Mouse (Mus musculus) intestine, embryonic 15.5 days (tissue): ENCODE data around the gene Rbm38. TPM values are rescaled to one million over a fixed set of nuclear protein-coding genes. Genes with fewer than 3 reads are reported as not detected.

Experiments used
- ATAC-seq: fragments of 200-750 bp; cut with Nextera tagmentation; 2 replicates; pipeline ENCODE4 v1.8.0; 2017; ENCODE audit warnings: moderate TSS enrichment, moderate library complexity
- H3K27ac ChIP-seq: fragments of 300-500 bp; sonication (generic); 2 replicates; pipeline ENCODE4 v1.5.1; 2015; ENCODE audit warnings: mild to moderate bottlenecking, inconsistent platforms
- H3K27me3 ChIP-seq: fragments of 300-500 bp; sonication (generic); replicated peaks from 2 replicates; pipeline ENCODE4 v1.6.1; 2015; ENCODE audit warnings: inconsistent platforms
- H3K36me3 ChIP-seq: fragments of 300-500 bp; sonication (generic); 2 replicates; pipeline ENCODE4 v1.6.1; 2015; ENCODE audit warnings: inconsistent platforms
- H3K4me1 ChIP-seq: fragments of 300-500 bp; sonication (generic); replicated peaks from 2 replicates; pipeline ENCODE4 v1.6.1; 2015; ENCODE audit warnings: inconsistent platforms
- H3K4me2 ChIP-seq: fragments of 300-500 bp; sonication (generic); replicated peaks from 2 replicates; pipeline ENCODE4 v1.6.1; 2015; ENCODE audit warnings: mild to moderate bottlenecking, inconsistent platforms
- H3K4me3 ChIP-seq: fragments of 300-500 bp; sonication (generic); replicated peaks from 2 replicates; pipeline ENCODE4 v1.5.1; 2015; ENCODE audit warnings: inconsistent platforms
- H3K9ac ChIP-seq: fragments of 300-500 bp; sonication (generic); 2 replicates; pipeline ENCODE4 v1.6.1; 2015; ENCODE audit warnings: inconsistent platforms
- H3K9me3 ChIP-seq: fragments of 300-500 bp; sonication (generic); 2 replicates; pipeline ENCODE4 v1.6.1; 2016; ENCODE audit warnings: inconsistent platforms
- WGBS: fragments of 180-500 bp; shearing (Covaris S2); methylation state at CpG from one replicate; pipeline ENCODE4 v1.1.7; 2015; 5-methylcytosine and 5-hydroxymethylcytosine counted together
- polyA plus RNA-seq: library from polyadenylated mRNA; unstranded; fragments of >200 nt; fragmentation: Nextera tagmentation; extraction: Ambion mirVana; gene quantifications from 2 replicates; pipeline ENCODE4 v1.2.1, GENCODE M21; 2015

Gene Rbm38
- polyA plus RNA-seq, 1 experiment from 2014 or later = 49.2 TPM

DNA sequence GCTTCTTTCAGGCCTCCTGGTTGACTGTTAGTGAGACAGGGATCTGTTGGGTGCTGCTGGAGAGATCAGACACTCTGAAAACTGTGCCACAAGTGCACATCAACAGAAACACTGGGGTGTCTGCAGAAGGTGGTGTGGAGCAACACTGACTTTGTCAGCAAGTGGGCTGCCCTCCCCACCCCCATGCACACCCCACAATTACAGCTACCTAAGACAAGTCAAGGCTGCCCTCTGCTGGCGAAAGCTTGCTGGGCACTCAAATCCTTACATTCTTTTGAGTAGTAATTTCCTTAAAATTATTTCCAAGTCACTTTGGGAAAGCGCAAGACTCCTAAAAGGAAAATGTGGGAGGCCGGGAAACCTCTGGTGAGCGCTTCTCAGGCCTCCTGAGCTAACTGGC, 24.1 kb upstream of the Rbm38 start:
- H3K9me3 ChIP-seq = no peaks in the 10 kb centered on the region
- H3K27ac ChIP-seq = no peak overlapping the region
- WGBS = 16% methylated on average over 4 of the region's 4 CpGs
- H3K27me3 ChIP-seq = no peaks in the 10 kb centered on the region
- no peaks in the 10 kb centered on the region for H3K36me3 ChIP-seq
- H3K4me3 ChIP-seq = no peak overlapping the region
- H3K9ac ChIP-seq = no peak overlapping the region
- ATAC-seq = no peak
- no peak overlapping the region for H3K4me2 ChIP-seq
- peaks cover 6% of the 10 kb centered on the region for H3K4me1 ChIP-seq

DNA sequence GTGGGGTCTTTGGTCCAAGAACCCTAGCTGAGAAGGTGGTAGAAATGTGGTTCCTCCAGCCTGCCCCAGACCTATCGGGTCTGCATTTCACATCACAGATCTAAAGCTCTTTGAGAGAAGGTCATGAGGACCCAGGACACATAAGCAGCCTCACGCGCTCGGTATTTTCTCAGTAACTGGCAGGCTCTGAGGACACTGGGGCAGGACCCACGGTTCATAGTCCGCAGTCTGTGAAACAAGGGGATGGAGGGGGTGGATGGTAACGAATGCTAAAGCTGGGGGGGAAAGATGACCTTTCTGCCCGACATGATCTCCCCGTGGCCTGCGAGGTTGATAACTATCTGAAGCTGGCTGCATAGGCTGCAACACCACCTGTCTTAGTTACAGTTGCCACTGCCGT, 22.6 kb upstream of the Rbm38 start:
- H3K4me1 ChIP-seq = peaks cover 13% of the 10 kb centered on the region
- no peaks in the 10 kb centered on the region for H3K9me3 ChIP-seq
- H3K27me3 ChIP-seq = no peaks in the 10 kb centered on the region
- no peak overlapping the region for H3K27ac ChIP-seq
- H3K9ac ChIP-seq = no peak overlapping the region
- no peak overlapping the region for H3K4me2 ChIP-seq
- peaks cover under 1% of the 10 kb centered on the region; the same call in 1 of the 2 replicates for H3K36me3 ChIP-seq
- no peak overlapping the region for H3K4me3 ChIP-seq
- 70% methylated on average over 11 of the region's 11 CpGs for WGBS
- no peak for ATAC-seq

DNA sequence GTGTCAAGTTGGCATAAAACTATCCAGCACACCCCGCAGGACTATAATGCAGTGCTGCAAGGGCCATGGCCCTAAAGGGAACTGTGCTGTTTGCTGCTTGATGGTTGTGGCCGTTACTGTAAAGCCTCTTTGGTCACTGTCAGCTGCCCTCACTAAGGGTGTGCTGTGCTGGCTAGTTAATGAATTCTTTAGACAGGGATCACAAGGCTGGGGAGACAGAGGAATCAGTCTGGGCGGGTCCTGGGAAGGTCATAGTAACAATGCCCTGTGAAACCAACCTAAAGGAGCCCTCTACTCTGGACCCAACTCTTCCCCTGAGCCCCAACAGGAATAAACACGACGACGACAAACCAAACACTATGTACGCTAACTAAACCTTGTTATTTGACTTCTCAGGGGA, 21.8 kb upstream of the Rbm38 start:
- 62% methylated on average over 7 of the region's 7 CpGs for WGBS
- Histone ChIP-seq H3K4me2 (no peak overlapping the region), H3K9ac (no peak overlapping the region)

DNA sequence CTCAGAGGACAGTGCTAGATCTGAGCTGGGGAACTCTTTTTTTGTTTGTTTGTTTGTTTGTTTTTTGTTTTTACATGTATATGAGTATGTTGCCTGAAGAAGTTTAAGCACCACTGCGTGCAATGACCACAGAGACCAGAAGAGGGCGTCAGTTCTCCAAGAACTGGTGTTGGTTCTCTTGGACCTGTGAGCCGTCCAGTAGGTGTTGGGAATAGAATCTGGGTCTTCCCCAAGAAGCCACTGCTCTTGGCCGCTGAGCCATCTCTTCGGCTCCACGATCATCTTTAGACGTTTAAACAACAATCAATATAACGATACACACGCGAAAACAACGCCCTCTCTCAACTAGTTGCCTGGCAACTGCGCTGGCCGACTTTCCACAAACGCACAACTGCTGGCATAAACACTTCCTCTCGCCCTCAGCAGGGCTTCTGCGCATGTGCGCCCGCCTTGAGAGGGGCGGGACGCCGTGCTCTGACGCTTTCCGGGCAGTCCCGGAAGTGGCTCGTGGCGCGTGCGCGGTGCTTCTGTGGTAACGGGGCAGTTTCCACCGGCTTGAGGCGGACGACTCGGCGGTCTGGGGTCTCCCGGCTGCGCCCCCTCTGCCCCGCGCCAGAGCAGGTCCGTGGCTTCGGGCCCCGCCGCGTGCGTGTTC, 20.5 kb upstream of the Rbm38 start, which contains the start of gene Rae1:
Gene Rae1, plus strand, starts transcription at position 488 of the 655 bp plus-strand sequence.
- peak within 1 kb of the TSS; percentile 92 for H3K27ac ChIP-seq
- peaks cover 13% of the 10 kb centered on the region for H3K4me1 ChIP-seq
- H3K4me3 ChIP-seq = peak within 1 kb of the TSS; percentile 95
- H3K36me3 ChIP-seq = peaks cover 14% of the 10 kb centered on the region; the same call in 1 of the 2 replicates
- peak within 1 kb of the TSS; percentile 91 for H3K9ac ChIP-seq
- under 1% methylated on average over 45 of the region's 45 CpGs for WGBS
- H3K27me3 ChIP-seq = no peaks in the 10 kb centered on the region
- peak within 1 kb of the TSS; percentile 78 for H3K4me2 ChIP-seq
- H3K9me3 ChIP-seq = no peaks in the 10 kb centered on the region
- peak; percentile 98 for ATAC-seq

More for the DNA sequence above, 21.8 kb upstream of the Rbm38 start:
- Histone ChIP-seq H3K27ac (no peak overlapping the region), H3K9me3 (no peaks in the 10 kb centered on the region), H3K36me3 (peaks cover 4% of the 10 kb centered on the region; the same call in 1 of the 2 replicates), H3K4me3 (no peak overlapping the region), H3K4me1 (peaks cover 13% of the 10 kb centered on the region), H3K27me3 (no peaks in the 10 kb centered on the region)
- no peak for ATAC-seq

DNA sequence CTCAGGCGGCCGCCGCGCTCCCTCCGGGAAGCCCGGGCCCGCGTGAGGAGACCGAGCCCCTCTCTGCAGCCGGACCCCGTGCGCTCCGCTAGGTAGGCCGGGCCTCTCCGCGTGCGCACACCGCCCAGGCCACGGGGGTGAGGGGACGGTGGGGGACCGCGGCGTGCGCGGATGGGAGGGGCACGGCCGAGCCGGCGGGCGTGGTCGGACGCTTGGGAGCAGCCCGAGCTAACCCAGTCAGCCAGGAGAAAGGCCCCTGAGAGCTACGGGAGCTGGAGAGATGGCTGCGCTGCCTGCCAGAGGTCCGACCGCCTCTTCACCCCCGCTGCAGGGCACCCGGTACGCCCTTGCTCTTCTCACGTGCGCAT, 20.0 kb upstream of the Rbm38 start:
- H3K4me2 ChIP-seq = peak overlapping the region; percentile 78
- H3K27ac ChIP-seq = peak overlapping the region; percentile 92
- peak overlapping the region; percentile 91 for H3K9ac ChIP-seq
- H3K4me3 ChIP-seq = peak overlapping the region; percentile 95
- H3K4me1 ChIP-seq = peaks cover 13% of the 10 kb centered on the region
- under 1% methylated on average over 42 of the region's 42 CpGs for WGBS
- H3K27me3 ChIP-seq = no peaks in the 10 kb centered on the region
- ATAC-seq = peak; percentile 95
- H3K9me3 ChIP-seq = no peaks in the 10 kb centered on the region
- peaks cover 19% of the 10 kb centered on the region; the same call in 1 of the 2 replicates for H3K36me3 ChIP-seq

DNA sequence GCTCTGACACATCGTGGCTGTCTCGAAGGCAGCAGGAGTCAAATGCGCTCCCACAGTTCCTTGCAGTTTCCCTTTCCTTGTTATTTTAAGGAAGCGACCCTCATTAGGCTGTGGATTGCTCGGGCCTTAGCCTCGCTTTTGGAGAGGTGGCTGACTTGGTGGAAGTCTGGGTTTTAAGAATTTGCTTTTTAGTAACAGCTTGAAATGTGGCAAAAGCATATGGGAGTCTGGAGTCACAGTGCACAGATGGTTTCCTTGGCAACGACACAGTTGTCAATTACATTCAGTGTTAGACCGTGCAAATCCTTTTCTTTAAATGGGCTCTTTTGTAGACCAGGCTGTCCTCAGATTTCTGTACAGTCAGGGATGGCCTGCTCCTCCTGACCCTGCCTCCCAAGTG, 19.4 kb upstream of the Rbm38 start:
- Histone ChIP-seq H3K36me3 (peaks cover 22% of the 10 kb centered on the region; the same call in 1 of the 2 replicates), H3K4me3 (peak overlapping the region; percentile 95)
- WGBS = 15% methylated on average over 8 of the region's 8 CpGs

DNA sequence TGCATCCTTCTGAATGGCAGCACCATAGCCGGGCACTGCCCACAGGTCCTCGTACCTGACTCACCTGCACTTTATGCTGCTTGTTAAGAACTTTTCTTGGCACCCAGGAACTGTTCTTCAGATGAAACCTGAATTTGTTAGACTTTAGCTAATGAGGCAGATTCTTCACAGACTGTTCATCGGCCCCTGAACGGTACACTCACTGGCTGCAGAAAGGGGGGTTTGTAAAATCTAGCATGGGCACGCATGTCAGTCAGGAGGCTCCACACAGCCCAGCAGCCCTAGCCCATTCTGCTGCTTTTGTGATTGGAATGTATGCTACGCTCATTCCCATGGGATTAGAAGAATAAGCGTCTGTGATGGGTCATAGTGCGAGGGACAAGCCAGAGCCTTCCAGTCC, 16.6 kb upstream of the Rbm38 start:
- WGBS = 90% methylated on average over 8 of the region's 8 CpGs
- peaks cover 48% of the 10 kb centered on the region for H3K36me3 ChIP-seq

More for the DNA sequence above, 19.4 kb upstream of the Rbm38 start:
- peak overlapping the region; percentile 91 for H3K9ac ChIP-seq
- peaks cover 13% of the 10 kb centered on the region for H3K4me1 ChIP-seq
- no peak overlapping the region for H3K27ac ChIP-seq
- no peaks in the 10 kb centered on the region for H3K9me3 ChIP-seq
- ATAC-seq = no peak
- H3K27me3 ChIP-seq = no peaks in the 10 kb centered on the region
- peak overlapping the region; percentile 78 for H3K4me2 ChIP-seq

DNA sequence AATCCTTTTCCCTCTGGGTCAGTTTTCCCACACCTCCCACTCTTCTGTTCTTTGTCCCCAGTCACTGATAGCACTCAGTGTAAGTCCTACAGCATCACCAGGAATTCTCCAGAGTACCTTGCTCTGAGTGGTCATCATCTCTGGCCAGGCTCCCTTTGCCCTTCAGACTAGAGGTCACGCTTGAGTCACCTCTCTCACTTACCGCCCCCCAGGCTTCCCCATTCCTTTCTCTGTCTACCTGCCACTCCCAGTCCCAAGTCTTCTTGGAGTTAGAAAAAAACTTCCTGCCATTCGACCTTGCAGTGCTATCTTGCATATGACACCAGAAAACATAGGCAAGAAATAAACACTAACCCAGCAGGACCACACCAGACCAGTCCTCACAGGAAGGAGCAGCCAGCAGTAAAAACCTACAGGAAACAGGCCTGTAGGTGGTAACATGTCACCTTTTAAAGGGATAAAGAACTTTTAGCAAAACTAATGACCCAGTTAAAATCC, 10.0 kb upstream of the Rbm38 start:
- Histone ChIP-seq H3K27ac (no peak overlapping the region), H3K9ac (no peak overlapping the region), H3K4me2 (no peak overlapping the region), H3K36me3 (peaks cover 80% of the 10 kb centered on the region), H3K27me3 (no peaks in the 10 kb centered on the region), H3K4me1 (no peaks in the 10 kb centered on the region), H3K4me3 (no peak overlapping the region), H3K9me3 (no peaks in the 10 kb centered on the region)
- peak; percentile 47; the same call in 1 of the 2 replicates for ATAC-seq
- 74% methylated on average over 3 of the region's 3 CpGs for WGBS

More for the DNA sequence above, 16.6 kb upstream of the Rbm38 start:
- Histone ChIP-seq H3K4me3 (no peak overlapping the region), H3K9me3 (no peaks in the 10 kb centered on the region), H3K4me1 (peaks cover 13% of the 10 kb centered on the region), H3K27ac (no peak overlapping the region), H3K27me3 (no peaks in the 10 kb centered on the region), H3K9ac (no peak overlapping the region), H3K4me2 (no peak overlapping the region)
- ATAC-seq = no peak

DNA sequence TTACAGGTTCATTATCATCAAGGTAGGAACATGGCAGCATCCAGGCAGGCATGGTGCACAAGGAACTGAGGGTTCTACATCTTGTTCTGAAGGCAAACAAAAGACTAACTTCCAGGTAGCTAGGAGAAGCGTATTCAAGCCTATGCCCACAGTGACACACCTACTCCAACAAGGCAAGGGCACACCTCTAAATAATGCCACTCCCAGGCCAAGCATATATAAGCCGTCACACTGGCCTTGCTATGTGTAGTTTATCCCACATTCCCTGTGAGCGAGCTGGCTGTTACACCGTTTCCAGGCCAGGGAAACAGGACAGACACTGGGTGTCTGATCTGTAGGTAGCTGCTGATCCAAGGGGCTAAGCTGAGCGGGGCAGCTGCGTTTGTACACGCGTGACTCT, 8.9 kb upstream of the Rbm38 start:
- Histone ChIP-seq H3K27me3 (no peaks in the 10 kb centered on the region), H3K36me3 (peaks cover 75% of the 10 kb centered on the region), H3K4me3 (no peak overlapping the region), H3K9me3 (no peaks in the 10 kb centered on the region), H3K4me2 (no peak overlapping the region), H3K4me1 (no peaks in the 10 kb centered on the region), H3K9ac (no peak overlapping the region), H3K27ac (no peak overlapping the region)
- WGBS = 90% methylated on average over 8 of the region's 8 CpGs
- ATAC-seq = no peak

DNA sequence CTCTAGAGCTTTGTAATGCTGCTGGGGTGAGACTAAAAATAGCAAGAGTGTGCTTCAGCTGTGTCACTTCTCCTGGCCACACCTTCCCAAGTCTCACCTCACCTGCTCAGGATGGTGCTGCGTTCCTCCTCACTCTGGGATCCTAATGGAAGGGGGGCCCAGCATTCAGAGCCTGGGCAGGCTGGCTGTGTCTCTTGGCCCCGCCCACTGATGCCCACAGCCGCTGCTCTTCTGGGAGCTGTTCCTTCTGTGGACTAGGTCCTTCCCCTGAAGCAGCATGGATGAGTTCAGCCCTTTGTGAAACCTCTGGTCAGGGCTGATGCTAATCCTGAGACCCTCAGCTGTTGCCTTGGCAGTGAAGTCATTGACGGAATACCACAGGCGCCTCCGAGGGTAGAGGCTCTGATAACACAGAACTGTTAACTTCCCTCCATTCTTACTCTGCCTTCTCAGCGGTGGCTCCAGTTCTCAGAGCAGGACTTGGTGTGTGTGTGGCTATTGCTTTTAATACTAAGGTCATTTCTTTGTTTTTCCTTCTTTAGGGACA, 5.5 kb upstream of the Rbm38 start:
- Histone ChIP-seq H3K36me3 (peaks cover 47% of the 10 kb centered on the region), H3K27ac (no peak overlapping the region), H3K4me2 (no peak overlapping the region), H3K9ac (no peak overlapping the region), H3K4me1 (peaks cover 12% of the 10 kb centered on the region), H3K9me3 (no peaks in the 10 kb centered on the region), H3K4me3 (no peak overlapping the region), H3K27me3 (no peaks in the 10 kb centered on the region)
- 76% methylated on average over 7 of the region's 7 CpGs for WGBS
- no peak for ATAC-seq

DNA sequence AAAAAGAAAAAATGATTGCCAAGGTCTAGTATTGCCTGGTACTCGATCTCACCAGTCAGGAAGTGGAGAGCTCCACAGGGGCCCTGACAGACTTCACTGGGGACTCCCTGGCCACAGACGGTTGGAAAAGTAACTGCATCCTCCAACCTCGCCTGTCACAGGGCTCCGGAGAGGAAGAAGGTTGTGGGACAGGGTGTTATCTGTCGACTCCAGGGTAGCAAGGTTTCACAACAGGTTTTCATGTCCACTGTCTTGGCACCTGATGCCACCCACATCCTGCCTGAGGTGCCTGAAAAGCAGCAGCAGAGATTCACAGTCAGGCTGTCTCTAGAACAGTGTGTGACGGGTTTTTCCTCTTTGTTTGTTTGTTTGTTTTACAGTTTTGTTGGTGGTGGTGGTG, 2.4 kb upstream of the Rbm38 start:
- no peak overlapping the region for H3K27ac ChIP-seq
- H3K36me3 ChIP-seq = peaks cover 20% of the 10 kb centered on the region
- ATAC-seq = no peak
- H3K4me2 ChIP-seq = no peak overlapping the region
- H3K9me3 ChIP-seq = no peaks in the 10 kb centered on the region
- H3K9ac ChIP-seq = no peak overlapping the region
- H3K27me3 ChIP-seq = 0 out of 2 replicates have a peak, but pooled peaks cover 4% of the 10 kb centered on the region
- H3K4me1 ChIP-seq = peaks cover 25% of the 10 kb centered on the region
- 44% methylated on average over 6 of the region's 6 CpGs for WGBS
- H3K4me3 ChIP-seq = no peak overlapping the region

DNA sequence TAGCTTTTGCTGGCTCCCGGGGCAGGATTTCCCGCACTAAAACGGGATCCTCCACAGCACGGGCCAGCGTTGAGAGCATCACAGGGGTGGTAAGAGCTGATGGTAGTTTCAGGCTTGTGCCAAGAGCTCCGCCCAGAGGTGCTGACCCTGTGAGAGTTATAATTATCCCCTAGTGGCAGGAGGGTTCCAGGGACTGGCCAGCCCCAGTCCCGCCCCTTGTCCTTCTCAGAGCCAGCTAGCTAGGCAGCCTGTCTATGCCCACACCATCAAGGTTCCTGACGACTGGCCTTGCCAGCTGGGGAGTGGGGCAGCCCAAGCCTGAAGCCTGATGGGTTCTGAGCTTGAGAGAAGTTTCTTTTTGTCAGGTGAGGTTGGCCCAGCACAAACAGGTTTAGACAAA, 1.7 kb upstream of the Rbm38 start:
- no peak overlapping the region for H3K4me3 ChIP-seq
- H3K9ac ChIP-seq = no peak overlapping the region
- 0 out of 2 replicates have a peak, but pooled peaks cover 4% of the 10 kb centered on the region for H3K27me3 ChIP-seq
- 31% methylated on average over 8 of the region's 8 CpGs for WGBS
- no peaks in the 10 kb centered on the region for H3K9me3 ChIP-seq
- H3K4me2 ChIP-seq = no peak overlapping the region
- H3K4me1 ChIP-seq = peaks cover 31% of the 10 kb centered on the region
- H3K27ac ChIP-seq = no peak overlapping the region
- H3K36me3 ChIP-seq = peaks cover 14% of the 10 kb centered on the region
- ATAC-seq = no peak
